Mouse (Mus musculus) embryonic fibroblast, embryonic 13.5 days (primary cell): ENCODE results near the gene Ube2j2.

Source experiments
- CTCF ChIP-seq: IDR thresholded peaks from 2 replicates; pipeline ENCODE4 v1.5.1; 2011; ENCODE audit warnings: mild to moderate bottlenecking, control low read depth, low read length, moderate library complexity, borderline replicate concordance; ENCODE audit not compliant: insufficient read depth
- POLR2A ChIP-seq: IDR thresholded peaks from 2 replicates; pipeline ENCODE4 v1.6.1; 2011; ENCODE audit warnings: low read depth, mild to moderate bottlenecking, control low read depth, low read length, moderate library complexity

DNA sequence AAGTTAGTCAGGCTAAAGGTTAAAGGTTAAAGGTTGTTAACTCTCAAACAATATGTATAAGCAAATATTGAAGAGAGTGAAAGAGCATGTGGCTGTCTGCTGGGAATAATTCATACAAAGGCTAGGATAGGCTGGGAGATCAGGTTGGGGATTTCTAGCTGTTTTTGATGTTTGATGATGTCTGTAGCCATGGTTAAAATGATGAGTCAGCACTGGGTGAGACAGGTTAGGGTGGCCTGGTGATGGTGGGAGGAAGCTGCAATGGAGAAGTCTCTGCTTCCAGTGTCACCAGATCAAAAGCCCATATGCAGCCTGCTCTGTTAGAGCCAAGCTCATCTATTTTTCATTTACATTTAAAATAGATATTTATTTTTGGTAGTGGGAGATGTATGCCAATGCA, 3.5 kb downstream of the Ube2j2 start:
- TF ChIP-seq CTCF (no peak), POLR2A (no peak)
